Mouse (Mus musculus): ENCODE measurements around the gene Crk. TPM values are rescaled to one million over a fixed set of nuclear protein-coding genes. Genes with fewer than 3 reads are reported as not detected.
"Not testable (repeated sequence)": the region's sequence is repeated elsewhere in the genome, so short reads cannot be mapped to it uniquely, and the experiment has no call there.

Crk gene
- total RNA-seq, 2 experiments from 2014 or later, result 50.7 to 52.1 TPM

DNA sequence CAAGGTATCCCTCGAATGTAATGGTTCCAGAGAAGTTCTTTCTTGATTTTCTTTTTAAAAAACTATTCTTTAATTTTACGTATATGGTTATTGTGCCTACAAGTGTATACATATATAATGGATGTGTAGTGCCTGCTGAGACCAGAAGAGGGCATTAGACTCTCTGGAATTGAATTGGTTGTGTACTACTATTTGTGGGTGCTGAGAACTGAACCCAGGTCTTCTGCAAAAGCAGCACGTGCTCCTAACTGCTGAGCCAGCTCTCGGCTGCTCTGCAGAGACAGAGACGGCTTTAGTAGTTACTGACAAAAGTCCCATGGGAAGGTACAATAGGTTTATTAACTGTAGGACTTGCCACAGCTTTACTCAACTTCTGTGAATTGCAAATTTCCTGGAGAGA lies 5.4 kb downstream of the Crk start:
- no peak for ATAC-seq (ENCODE audit: poor library complexity, severe bottlenecking)

DNA sequence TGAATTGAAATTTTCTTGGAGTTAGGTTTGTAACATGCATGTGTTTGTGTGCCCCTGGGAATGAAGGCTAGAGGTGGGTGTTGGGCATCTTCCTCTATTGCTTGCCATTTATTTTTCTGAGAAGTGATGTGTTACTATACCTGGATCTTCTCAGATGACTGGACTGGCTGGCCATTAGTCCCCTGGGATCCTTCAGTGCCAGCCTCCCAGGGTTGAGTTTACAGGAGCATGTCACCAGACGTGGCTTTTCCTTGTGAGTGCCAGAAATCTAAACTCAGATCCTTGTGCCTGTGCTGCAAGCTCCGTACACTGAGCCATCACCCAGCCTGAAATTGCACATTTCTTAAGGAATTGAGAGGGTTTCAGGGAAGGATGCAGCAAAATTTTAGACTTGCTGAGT lies 5.9 kb downstream of the Crk start:
- no peak for ATAC-seq (ENCODE audit: poor library complexity, severe bottlenecking)

DNA sequence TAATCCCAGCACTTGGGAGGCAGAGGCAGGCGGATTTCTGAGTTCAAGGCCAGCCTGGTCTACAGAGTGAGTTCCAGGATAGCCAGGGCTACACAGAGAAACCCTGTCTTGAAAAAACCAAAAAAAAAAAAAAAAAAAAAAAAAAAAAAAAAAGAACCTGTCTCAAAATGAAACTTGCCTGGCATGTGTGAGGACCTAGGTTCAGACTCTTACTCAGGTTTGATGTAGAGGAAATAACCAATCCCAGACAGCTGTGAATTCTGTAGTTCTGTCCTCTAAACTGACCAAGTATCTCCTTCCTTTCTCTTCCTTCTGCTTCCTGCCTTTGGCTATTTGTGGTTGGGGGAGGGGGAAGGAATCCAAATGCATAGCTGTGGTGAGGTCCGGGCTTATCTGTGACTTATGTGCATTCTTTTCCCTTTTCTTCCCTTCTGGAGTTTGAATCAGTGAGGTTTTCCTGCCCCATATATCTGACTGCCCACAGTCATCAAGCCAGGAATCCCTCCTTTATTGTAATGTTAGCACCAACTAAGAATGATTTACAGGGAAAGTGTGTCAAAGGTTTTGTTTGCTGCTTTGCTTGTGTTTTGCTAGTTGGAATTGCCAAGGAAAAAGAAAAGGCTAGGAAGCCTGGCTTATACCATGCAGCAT lies 8.4 kb downstream of the Crk start:
- ATAC-seq (ENCODE audit: poor library complexity, severe bottlenecking), result no peak

DNA sequence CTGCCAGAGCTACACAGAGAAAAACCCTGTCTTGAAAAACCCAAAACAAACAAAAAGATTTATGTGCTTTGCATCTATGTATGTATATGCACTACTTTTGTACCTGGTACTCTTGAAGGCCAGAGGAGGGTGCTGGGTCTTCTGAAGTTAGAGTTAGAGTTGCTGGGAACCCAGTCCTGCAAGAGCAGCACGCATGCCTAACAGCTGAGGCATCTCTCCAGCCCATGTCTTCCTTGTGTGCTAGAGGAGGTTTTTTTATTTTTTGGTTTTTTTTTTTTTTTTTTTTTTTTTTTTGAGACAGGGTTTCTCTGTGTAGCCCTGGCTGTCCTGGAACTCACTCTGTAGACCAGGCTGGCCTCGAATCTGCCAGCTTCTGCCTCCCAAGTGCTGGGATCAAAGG lies 9.1 kb downstream of the Crk start:
- ATAC-seq (ENCODE audit: poor library complexity, severe bottlenecking), result no peak

DNA sequence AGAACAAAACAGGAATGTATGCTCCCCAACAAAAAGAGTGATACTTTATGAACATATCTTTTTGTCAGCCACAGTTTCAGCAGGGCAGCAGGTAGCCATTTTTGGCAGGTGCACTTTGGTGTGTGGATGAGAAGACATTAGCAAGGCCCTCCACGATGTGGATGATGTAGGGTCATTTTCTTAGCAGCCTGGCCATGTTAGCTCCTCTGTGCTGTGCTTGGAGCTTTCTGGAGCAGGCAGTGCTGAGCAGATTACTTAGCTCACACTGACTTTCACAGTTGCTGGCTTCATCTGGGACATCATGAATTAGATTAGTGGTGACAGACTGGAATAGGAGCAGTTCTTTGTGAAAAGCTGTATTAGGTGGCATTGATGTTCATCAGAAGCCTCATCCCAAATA lies 10.9 kb downstream of the Crk start:
- no peak for ATAC-seq (ENCODE audit: poor library complexity, severe bottlenecking)

DNA sequence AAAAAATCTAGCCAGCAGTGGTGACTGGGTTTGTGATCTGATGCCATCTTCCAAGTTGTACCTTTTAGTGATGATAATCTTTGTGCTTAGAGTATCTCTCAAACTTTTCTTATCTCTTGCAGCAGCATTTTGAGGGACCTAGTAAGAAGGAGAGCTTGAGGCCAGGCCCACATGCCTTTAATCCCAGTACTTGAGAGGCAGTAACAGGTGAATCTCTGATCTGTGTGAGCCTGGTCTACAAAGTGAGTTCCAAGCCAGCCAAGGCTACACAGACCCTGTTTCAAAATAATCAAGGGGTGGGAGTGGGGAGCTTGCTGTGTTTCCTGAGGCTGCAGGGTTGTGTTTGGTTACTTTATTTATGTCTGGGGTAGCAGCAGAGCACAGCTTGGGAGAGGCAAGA lies 12.0 kb downstream of the Crk start:
- ATAC-seq (ENCODE audit: poor library complexity, severe bottlenecking), result no peak

DNA sequence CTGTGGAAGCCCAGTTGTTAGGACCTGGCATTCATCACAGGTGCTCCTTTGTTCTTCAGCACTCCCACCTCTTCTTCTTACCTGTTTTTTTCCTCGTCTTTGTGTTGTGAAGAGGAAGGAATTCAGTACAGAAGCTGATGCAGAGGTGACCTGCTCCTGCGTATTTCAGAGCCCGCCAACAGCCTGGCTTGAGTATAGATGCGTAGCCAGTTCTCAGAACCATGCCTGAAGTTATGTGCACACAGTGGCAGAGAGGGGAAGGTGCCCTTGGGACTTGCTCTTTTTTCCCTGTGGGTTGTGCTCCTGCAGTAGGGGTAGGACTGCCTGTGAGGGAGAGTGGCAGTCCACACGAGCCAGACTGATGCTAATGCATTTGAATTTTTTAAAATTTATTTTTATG lies 14.5 kb downstream of the Crk start:
- ATAC-seq (ENCODE audit: poor library complexity, severe bottlenecking), result no peak

DNA sequence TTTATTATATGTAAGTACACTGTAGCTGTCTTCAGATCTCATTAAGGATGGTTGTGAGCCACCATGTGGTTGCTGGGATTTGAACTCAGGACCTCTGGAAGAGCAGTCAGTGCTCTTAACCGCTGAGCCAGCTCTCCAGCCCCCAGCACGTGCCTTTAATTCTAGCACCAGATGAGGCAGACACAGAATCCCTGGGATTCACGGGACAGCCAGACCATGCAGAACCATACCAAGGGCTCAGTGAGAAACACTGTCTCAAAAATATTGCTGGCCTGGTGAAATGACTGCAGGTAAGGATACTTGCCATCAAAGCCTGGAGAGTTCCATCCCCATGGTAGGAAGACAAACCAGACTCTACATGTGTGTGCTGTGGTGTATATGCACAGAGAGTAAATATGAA lies 18.4 kb downstream of the Crk start:
- ATAC-seq (ENCODE audit: poor library complexity, severe bottlenecking), result not testable (repeated sequence)

DNA sequence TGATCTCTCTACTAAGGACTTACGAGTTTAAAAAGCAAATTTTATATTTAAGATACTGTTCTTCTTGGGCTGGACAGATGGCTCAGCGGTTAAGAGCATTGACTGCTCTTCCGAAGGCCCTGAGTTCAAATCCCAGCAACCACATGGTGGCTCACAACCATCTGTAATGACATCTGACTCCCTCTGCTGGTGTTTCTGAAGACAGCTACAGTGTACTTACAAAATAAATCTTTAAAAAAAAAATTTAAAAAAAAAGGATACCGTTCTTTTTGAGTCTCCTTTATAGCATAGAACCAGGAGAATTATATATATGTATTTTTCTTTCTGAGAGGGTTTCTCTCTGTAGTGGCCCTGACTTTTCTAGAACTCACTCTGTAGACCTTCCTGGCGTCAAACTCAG lies 21.5 kb downstream of the Crk start:
- no peak for ATAC-seq (ENCODE audit: poor library complexity, severe bottlenecking)

DNA sequence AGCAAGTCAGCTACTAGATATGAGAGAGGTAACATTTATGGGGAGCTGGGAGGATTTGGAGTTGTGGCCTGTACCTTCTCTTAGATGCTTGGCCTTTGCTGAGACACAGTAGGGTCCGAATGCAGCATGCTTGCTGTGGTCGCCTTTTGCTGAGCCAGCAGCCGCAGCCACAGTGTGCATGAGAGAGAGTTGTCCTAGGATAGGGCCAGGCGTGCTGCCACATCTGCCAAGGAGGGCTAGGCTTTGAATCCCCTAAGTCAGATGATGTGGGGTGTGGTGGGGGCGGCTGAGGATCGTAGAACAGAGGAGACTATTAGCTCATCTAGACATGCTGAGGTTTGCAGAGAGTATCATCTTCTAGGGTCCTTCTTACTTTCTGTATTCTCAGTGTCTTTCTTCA lies 23.7 kb downstream of the Crk start:
- no peak for ATAC-seq (ENCODE audit: poor library complexity, severe bottlenecking)

DNA sequence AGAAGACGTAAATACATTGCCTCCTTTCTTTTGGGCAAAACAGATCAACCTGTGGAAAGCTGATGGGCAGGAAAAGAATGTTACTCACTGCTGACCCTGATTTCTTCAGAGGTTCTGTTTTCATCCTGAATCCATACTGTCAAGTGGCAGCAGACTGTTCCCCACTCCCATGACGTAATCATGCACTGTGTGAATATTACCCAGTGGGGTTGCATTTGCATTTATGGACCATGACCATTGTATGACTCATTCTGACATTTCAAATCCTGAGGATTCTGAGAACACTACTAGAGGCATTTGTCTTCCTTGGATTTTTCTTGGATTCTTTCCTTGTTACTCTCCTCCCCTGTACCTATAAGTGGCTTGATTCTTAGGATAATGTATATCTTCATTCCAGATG lies 24.7 kb downstream of the Crk start:
- ATAC-seq (ENCODE audit: poor library complexity, severe bottlenecking), result no peak

DNA sequence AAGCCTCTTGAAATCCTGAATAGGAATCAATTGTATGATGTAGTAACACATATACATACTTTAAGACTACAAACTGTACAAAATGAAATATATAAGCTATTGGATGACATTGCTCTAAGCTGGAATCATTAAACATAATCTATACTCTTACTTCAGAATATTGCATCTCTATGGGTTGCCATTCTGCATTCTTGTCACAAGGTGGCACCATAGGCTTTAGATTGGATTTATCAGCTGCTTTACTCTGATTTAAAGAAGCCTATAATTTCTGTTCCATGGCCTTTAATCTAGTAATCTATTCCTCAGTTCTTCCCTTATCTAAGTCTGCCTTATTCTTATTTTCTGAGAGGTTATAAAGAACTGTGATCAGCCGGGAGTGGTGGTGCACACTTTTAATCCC lies 34.9 kb downstream of the Crk start:
- no peak for ATAC-seq (ENCODE audit: poor library complexity, severe bottlenecking)

DNA sequence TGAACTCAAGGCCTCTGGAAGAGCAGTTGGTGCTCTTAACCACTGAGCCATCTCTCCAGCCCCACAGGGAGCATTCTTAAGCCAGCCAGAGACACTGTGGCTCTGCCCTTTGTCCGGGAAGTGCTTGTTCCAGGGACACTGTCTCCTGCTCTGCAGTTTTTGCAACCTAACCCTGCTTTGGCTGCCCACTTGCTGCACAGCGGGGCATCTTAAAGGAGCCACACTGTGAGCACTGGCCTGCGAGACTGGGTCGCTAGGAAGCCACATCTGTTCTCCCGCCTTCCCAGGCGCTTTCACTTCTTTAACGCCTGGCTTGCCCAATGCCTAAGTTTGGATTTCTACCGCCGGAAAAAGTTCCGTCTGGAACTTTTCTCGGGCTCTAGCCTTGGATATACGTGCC lies 36.5 kb downstream of the Crk start:
- ATAC-seq (ENCODE audit: poor library complexity, severe bottlenecking), result no peak

DNA sequence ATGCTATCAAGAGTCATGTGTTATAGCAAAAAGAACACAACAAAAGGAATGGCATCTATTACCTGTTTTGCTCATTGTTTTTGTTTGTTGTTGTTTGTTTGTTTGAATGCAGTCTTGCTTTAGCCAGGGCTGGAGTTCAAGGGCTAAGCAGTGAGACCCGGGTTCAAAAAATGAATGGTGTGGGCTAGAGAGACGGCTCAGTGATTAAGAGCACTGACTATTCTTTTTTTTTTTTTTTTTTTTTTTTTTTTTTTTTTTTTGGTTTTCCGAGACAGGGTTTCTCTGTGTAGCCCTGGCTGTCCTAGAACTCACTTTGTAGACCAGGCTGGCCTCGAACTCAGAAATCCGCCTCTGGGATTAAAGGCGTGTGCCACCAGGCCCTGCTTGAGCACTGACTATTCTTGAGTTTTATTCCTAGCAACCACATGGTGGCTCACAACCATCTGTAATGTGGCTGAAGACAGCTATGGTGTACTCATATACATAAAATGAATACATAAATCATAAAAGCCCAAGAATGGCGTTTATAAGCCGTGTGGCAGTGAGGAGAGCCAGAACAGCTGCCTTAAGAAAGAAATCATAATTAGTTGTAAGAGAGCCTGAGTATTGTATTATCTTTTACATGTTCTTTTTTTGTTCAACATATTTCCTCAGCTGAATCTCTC lies 37.7 kb downstream of the Crk start:
- no peak for ATAC-seq (ENCODE audit: poor library complexity, severe bottlenecking)

DNA sequence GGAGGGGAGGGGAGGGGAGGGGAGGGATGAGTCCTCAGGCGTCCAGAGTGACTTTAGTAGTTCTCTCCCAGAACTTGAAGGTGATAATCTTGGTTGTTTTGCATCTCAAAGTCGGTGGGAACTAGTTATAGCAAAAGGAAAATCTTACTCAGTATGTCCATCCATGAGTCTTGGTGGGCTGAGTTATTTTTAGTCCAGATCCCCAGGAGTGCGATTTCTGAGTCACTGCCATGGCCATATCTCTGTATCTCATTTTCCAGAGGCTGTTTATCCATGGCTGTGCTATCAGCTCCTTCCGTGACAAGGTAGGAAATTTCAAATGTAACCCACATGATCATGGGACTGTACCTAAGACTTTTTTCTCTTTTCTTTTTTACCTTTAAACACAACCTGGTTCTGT lies 43.3 kb downstream of the Crk start:
- ATAC-seq (ENCODE audit: poor library complexity, severe bottlenecking), result no peak

DNA sequence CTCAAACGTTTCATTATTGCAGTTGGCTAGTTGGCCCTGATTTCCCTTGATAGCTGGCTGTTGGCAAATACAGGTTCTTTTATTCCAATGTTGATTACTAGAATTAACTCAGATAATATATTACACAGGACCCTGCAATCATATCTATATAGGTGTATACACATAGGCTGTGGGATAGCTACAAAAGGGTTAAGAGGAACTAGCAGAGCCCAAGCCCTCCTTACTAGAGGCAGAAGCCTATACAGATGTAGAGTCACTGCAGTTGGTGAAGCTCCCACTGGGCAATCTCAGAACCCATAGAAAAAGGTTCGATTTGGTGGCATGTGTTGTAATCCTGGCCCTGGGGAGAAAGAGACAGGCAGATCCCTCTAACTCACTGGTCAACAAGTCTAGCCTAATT lies 48.1 kb downstream of the Crk start:
- no peak for ATAC-seq (ENCODE audit: poor library complexity, severe bottlenecking)

DNA sequence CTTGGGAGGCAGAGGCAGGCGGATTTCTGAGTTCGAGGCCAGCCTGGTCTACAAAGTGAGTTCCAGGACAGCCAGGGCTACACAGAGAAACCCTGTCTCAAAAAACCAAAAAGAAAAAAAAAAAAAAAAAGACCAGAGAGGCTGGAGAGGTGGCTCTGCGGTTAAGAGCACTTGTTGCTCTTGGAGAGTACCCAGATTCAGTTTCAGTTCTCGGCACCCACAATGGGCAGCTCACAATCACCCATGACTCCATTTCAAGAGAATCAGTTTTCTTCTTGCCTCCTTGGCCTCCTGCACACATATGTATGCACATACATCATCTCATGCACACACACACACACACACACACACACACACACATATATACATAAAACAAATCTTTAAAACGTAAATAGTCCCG lies 48.6 kb downstream of the Crk start:
- ATAC-seq (ENCODE audit: poor library complexity, severe bottlenecking), result not testable (repeated sequence)

DNA sequence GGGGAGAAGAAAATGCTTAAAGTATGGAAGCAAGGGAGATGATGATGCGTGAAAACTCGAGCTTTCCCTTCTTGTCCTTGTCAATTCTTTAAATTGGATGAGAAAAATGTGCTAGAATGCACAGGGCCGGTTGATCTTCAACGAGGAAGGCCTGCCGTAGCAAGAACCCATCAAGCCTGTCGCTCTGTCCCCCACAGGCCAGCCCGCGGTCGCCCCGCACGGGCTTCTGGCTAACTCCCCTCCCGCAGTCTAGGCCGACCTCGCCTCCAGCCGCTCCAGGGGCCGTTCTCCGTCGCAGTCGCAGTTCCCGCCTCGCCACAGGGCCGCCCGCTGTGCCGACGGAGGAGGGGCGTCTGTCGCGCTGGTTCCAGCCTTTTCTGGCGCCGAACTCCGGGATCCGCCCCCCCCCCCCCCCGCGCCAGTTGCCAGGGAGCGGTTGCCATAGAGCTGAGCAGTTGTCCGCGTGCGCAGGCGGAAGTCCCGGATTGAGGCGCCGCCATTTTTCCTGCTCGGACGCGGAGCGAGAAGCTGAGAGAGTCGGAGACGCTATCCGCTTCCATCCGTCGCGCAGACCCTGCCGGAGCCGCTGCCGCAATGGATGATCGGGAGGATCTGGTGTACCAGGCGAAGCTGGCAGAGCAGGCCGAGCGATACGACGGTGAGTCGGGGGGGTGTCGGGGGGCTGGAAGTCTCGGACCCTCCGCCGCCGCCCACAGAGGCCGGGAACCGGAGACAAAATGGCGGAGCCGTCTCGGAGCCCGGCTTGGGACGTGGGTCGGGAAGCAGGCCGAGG lies 53.6 kb downstream of the Crk start, which contains the start of gene Ywhae:
Ywhae (plus strand) TSS at position 436 of the 793 bp plus-strand sequence.
- peak; percentile 86 for ATAC-seq (ENCODE audit: poor library complexity, severe bottlenecking)

DNA sequence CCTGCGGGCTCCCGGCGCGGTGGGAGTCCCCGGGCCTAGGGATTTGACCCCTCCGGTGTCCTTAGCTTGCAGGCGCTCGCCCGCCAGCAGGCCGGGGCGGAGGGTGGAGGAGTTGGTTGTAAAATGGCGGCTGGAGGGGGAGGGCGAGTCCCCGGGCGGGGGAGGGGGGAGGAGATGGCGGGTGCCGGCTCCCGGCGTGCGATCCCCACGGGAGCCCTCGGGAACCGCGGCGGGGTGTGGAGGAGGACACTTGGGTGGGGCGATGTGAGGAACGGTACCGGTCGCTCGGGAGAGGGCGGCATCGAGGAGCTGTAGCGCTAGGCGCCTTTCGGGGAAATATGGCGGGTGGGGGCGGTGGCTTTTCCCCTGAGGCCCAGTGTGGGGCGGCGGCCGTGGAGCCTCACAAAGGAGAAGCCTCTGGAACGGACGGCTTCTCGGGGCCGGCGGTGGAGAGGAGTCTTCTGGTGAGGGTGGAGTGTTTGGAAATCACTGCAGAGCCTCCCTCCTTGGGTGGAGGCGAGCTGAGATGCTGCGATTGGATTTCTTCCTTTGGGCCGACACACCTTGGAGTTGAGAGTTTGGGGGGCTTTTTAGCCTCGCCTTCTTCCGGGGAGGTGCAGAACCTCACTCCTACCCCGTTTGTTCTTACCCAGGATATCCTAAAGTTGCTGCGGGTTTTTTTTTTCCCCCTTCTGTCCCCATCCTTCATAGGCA lies 54.3 kb downstream of the Crk start:
- ATAC-seq (ENCODE audit: poor library complexity, severe bottlenecking), result peak; percentile 41

DNA sequence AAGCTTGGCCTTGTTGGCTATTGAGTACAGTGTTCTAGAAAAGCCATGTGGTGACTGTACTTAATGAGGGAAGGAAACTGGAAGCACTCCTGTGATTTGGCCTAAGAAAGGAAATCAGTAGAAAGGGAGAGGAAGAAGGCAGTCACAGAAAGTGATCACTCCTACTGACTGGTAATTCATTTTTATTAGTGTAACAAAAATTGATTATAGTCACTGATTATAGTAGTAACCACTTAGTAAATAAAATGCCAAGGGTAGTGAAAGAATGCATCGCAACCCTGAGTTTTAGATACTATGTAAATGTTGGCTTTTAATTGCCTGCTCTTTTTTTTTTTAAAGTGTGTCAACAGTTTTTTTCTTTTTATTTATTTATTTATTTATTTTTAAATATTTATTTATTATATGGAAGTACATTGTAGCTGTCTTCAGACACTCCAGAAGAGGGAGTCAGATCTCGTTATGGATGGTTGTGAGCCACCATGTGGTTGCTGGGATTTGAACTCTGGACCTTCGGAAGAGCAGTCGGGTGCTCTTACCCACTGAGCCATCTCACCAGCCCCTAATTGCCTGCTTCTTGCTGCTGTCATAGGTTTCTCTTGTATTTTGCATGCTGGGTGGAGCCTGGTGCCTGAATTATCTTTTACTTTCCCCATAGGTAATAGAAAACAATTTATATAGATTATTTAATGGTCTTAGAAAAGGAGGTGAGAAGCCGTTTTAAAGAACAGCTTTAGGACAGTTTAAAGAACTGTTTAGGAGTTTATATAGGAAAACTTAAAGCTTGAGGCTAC lies 56.6 kb downstream of the Crk start:
- no peak for ATAC-seq (ENCODE audit: poor library complexity, severe bottlenecking)

DNA sequence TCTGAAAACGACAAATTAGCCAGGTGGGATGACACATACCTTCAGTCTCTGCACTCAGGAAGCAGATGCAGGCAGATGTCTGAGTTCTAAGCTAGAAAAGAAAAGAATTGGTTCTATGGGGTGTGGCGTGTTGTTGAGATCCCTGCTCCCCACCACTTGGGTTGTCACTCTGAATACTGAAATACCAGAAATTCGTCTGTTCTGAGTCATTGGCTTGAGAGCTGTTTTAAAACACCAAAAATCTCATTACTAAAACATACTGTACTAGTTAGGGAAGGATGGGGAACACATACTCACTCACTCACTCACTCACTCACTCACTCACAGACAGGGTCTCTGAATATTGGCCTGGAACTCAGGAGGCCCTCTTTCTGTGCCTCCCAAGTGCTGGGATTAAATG lies 57.9 kb downstream of the Crk start:
- ATAC-seq (ENCODE audit: poor library complexity, severe bottlenecking), result no peak
